Mouse (Mus musculus) G1E (cell line): ENCODE data around the gene Nek6.

Experiments
- CTCF ChIP-seq: IDR thresholded peaks from 2 replicates; pipeline ENCODE4 v1.5.1; 2012; ENCODE audit warnings: low read depth, low read length, inconsistent platforms, mixed read lengths
- GATA1 ChIP-seq: IDR thresholded peaks from 2 replicates; pipeline ENCODE4 v1.6.1; 2012; ENCODE audit warnings: borderline replicate concordance, low read length, inconsistent platforms, mixed read lengths
- POLR2AphosphoS5 ChIP-seq: IDR thresholded peaks from 2 replicates; pipeline ENCODE4 v1.6.1; 2012; ENCODE audit warnings: low read depth, low read length, inconsistent platforms; ENCODE audit not compliant: insufficient replicate concordance
- TAL1 ChIP-seq: conservative IDR thresholded peaks from 2 replicates; pipeline ENCODE4 v1.6.1; 2012; ENCODE audit warnings: low read depth, low read length, inconsistent platforms, mixed read lengths

DNA sequence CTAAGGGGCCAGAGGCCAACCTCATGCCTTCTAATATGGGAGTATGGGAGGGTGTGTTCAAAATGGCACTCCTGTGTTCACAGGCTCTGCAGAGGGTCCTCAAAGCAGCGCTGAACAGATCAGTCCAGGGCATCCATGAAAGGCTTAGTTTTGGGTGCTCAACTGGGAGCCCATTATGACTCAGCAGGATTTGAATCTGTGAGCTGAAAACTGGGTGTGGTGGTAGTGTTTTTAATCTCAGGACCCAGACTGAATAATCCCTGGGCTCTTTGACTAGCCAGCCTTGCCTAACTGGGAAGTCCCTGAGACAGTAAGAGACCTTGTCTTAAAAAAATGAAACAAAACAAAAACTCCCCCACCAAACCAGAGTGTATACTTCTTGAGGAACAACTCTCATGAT, 4.3 kb upstream of the Nek6 start:
- TF ChIP-seq TAL1 (no peak), CTCF (no peak), POLR2AphosphoS5 (no peak), GATA1 (no peak)
